Mouse (Mus musculus): Measurements from ENCODE around the gene Slit3. TPM values are rescaled to one million over a fixed set of nuclear protein-coding genes. Genes with fewer than 3 reads are reported as not detected.

Gene Slit3
- total RNA-seq, 2 experiments from 2014 or later = 56.7 to 60.0 TPM

DNA sequence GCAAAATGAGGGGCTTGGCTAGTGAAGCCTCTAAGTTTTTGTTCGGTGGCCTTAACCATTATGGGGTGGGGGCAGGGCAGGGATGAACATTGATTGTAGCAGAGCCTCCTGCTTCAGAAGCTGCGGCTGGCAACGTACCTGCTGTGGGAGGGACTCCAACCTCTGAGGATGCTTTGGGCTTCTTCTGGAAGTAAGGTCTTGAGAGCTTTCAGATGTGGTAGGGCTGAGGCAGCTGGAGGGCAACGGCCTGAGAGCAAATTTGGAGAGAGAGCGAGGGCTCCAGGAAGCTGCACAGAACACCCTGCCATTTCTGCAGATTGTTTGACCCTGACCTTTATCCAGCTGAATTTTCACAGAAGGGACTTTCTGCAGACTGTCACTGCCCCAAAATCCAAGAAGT, 203.4 kb downstream of the Slit3 start:
- no peak for TF ChIP-seq CTCF (IDR thresholded peaks at IDR 0.05)
- intact Hi-C loops (cut with DNase I) = no loop called here
- no peak for DNase-seq (ENCODE audit: extremely low spot score in 1 of 2, low spot score in 2 of 2)
- Histone ChIP-seq H3K27ac (no peak overlapping the region), H3K4me3 (no peak overlapping the region)

DNA sequence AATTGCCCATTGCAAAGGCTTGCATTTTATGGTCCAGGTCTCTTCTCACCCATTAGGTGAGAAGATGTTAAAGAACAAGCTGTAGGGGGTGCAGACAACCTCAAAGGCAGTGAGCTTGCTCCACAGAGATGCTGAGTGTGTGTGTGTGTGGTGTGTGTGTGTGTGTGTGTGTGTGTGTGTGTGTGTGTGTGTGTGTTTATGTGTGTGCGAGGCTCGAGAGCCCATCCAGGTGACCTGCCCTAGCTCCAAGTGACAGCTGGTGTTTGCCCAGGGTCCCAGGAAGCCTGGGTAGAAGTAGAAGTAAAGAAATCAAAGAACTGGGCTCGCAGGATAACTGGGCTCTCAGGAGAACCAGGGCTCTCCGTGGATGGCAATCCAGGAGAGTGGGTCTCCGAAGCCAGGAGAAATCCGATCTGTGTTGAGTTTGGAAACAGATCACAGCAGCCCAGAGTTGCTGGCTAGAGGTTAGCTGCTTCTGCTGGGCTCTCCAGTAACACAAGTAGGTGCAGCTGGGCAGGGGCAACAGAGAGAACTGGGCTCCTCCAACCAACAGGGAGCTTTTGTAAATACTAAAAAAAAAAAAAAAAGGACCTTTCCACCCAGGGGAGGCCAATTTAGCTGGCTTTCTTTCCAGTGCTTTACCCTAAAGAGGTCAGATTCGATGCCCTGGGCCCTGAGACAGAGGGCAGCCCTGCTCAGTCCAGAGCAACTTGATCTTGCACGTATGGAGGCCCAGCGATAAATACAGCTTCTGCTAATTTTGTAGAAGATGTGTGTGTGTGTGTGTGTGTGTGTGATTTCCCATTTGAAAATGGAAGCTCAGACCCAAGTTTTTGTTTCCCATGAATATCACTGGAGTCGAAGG, 204.3 kb downstream of the Slit3 start:
- no peak for TF ChIP-seq CTCF (IDR thresholded peaks at IDR 0.05)
- Histone ChIP-seq H3K27ac (no peak overlapping the region), H3K4me3 (no peak overlapping the region)
- no peak for DNase-seq (ENCODE audit: extremely low spot score in 1 of 2, low spot score in 2 of 2)
- intact Hi-C loops (cut with DNase I) = no loop called here

DNA sequence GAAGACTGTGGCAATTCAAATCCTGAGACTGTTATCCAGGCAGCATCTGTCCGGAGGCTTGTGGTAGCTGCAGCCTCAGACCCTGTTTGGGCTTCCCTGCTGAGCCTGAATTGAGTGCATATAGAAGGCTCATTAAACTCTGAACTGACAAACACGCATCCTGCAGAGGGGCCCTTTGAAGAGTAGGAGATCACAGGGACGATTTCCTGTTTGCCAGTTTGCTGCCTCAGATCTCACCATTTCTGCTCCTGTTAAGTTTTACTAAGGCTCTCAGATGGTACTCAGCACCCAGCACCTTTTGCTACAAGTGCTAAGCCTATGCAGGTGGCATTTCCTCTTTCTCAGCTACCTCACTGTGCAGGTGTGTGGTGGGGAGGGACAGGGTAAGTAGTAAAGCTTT, 205.3 kb downstream of the Slit3 start:
- no peak for TF ChIP-seq CTCF (IDR thresholded peaks at IDR 0.05)
- Histone ChIP-seq H3K27ac (no peak overlapping the region), H3K4me3 (no peak overlapping the region)
- intact Hi-C loops (cut with DNase I) = no loop called here
- DNase-seq (ENCODE audit: extremely low spot score in 1 of 2, low spot score in 2 of 2) = no peak

- no peak for DNase-seq (ENCODE audit: extremely low spot score in 1 of 2, low spot score in 2 of 2)
- intact Hi-C loops (cut with DNase I) = no loop called here
Measured at GRCm38 (mm10) chr11:35327899-35328298, 206.9 kb downstream of the Slit3 start.

DNA sequence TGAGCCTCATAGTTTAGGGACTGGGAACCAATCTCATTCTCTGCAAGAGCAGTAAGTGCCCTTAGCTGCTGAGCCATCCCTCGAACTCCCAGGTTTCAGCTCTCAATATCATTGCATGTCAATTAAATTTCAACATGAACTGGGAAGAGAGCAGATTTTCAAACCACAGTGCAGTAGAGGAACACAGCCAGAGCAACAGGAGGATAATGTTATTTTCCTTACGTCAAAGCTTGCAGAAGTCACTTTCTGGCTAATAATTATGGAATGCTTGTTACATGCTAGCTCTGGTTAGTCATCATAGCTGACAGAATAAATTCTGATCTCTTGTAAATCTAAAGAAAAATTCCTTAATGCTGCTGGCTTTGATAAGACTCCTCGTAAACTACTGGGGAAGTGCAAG, 210.5 kb downstream of the Slit3 start:
- no peak for DNase-seq (ENCODE audit: extremely low spot score in 1 of 2, low spot score in 2 of 2)
- intact Hi-C loops (cut with DNase I) = no loop called here
- H3K27ac ChIP-seq = no peak overlapping the region
- TF ChIP-seq CTCF (IDR thresholded peaks at IDR 0.05) = no peak
- no peak overlapping the region for H3K4me3 ChIP-seq

More at GRCm38 (mm10) chr11:35327899-35328298, 206.9 kb downstream of the Slit3 start:
- Histone ChIP-seq H3K27ac (no peak overlapping the region), H3K4me3 (no peak overlapping the region)
- no peak for TF ChIP-seq CTCF (IDR thresholded peaks at IDR 0.05)

DNA sequence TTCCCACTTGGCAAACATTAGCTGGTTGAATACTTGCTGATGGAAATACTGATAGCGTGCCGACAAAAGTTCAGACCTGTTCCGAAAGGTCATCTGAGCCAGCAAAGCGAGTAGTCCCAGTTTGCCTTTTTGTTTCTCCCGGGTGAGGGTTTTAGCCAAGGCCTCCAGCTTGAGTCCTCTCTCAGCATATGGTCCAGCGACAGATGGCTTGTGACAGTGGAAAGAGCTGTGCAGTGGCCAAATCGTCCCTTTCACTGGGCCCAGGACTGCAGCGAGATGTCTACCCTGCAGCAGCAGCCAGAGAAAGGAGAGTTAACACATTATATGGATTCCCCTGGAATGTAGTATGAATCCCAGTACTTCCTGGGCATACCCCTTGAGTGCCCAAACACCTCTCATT, 215.5 kb downstream of the Slit3 start:
- intact Hi-C loops (cut with DNase I) = loop anchor here (5.0 kb wide), 1 partner anchor 74 kb away; no protein-coding TSS in a partner anchor
- DNase-seq (ENCODE audit: extremely low spot score in 1 of 2, low spot score in 2 of 2) = no peak
- H3K4me3 ChIP-seq = no peak overlapping the region
- no peak for TF ChIP-seq CTCF (IDR thresholded peaks at IDR 0.05)
- no peak overlapping the region for H3K27ac ChIP-seq

DNA sequence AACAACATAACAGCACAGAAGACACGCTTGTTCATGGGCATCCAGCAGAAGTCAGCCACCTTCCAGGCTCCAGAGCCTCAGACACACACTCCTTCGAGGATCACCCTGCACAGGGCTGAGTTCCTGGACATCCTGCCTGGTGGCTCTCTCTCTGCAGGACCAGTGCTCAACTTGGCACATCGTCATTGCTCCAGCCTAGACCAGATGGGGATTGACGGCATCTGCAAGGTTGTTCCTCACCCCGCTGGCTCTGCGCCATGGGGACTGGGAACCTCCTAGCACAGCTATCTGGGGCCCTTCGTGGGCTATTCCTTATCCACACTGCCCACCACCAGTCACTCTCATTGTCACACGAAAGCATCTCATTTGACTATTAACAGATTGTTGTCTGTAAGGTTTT, 216.5 kb downstream of the Slit3 start:
- Histone ChIP-seq H3K4me3 (no peak overlapping the region), H3K27ac (no peak overlapping the region)
- no peak for TF ChIP-seq CTCF (IDR thresholded peaks at IDR 0.05)
- intact Hi-C loops (cut with DNase I) = loop anchor here (5.0 kb wide), 1 partner anchor 75 kb away; no protein-coding TSS in a partner anchor
- DNase-seq (ENCODE audit: extremely low spot score in 1 of 2, low spot score in 2 of 2) = no peak

DNA sequence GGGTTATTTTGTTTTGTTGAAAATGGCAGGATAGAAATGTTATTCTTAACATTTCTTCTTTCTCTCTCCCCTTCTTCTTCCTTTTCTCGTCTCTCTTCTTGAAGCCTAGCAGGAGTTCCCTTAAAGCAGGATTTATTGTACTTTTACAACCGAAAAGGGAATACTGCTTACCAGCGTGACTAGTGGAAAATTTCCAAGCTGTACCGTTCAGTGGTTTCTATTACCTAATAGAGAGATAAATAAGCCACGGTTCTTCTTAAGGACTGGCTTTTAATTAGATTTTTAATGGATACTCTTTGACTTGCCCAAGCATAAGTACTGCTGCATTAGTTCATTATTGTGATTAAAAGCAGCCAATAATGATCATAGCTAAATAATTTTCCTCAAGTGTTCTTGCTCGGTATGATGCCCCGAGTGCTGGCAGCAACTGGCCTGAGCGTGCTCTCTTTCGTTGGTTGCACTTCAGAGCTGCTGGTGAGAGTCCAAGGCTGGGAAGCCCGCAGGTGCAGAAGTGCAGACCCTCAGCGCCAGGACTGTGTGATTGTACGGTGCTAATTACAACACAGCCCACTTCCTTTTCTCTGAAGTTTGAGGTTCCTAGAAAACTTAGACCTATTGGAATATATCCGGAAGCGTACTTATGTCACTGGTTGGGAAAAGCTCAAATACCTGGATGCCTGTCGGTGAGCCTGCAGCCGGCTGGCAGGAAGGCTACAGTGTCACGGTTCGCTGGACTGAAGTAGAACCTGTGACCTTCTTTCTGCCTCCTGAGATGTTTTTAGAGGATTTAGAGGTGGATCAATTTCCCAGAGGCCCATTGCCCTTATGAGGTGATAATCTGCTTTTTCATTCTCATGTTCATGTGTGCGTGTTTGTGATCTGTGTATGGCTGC, 217.1 kb downstream of the Slit3 start:
- TF ChIP-seq CTCF (IDR thresholded peaks at IDR 0.05) = no peak
- no peak overlapping the region for H3K27ac ChIP-seq

DNA sequence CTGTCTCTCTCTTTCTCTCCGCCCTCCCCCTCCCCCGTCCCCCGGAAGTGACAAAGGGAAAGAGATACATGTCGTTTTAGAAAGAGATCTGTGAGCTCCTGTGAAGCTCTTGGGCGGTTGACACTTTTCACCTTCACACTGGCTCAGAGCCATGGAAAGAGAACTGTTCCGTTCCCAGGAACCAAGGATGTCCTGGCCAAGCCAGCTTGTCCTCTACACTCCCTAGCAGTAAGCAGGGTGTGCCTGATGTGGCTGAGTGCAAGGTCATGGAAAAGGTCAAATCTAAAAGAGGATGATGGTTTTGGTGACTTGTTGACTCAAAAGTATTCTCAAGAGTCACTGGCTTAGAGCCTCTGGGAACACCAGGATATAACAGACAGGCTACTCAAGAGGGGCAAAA, 219.7 kb downstream of the Slit3 start:
- no peak for TF ChIP-seq CTCF (IDR thresholded peaks at IDR 0.05)
- DNase-seq (ENCODE audit: extremely low spot score in 1 of 2, low spot score in 2 of 2) = no peak
- Histone ChIP-seq H3K4me3 (no peak overlapping the region), H3K27ac (no peak overlapping the region)
- intact Hi-C loops (cut with DNase I) = no loop called here

More for the DNA sequence above, 217.1 kb downstream of the Slit3 start:
- intact Hi-C loops (cut with DNase I) = loop anchor here (5.0 kb wide), 1 partner anchor 76 kb away; no protein-coding TSS in a partner anchor
- no peak overlapping the region for H3K4me3 ChIP-seq
- DNase-seq (ENCODE audit: extremely low spot score in 1 of 2, low spot score in 2 of 2) = no peak

DNA sequence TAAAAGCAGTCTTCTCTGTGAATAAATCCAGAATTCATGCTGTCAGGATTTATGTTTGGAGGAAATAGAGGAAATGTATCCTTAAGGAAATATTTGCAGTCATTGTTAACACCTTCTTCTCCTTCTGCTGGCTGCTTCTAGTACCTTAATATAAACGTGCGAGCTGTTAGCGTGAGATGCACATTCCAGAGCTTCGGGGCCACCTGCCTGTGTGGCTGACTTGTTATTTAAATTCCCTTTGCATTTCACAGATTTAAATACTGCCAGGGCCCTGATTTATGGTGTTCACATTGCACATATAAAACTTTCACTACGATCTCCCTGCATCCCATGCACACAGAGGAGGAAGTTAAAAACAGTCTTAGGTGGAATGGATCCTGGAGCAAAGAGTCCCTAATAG, 221.5 kb downstream of the Slit3 start:
- intact Hi-C loops (cut with DNase I) = no loop called here
- no peak for DNase-seq (ENCODE audit: extremely low spot score in 1 of 2, low spot score in 2 of 2)

DNA sequence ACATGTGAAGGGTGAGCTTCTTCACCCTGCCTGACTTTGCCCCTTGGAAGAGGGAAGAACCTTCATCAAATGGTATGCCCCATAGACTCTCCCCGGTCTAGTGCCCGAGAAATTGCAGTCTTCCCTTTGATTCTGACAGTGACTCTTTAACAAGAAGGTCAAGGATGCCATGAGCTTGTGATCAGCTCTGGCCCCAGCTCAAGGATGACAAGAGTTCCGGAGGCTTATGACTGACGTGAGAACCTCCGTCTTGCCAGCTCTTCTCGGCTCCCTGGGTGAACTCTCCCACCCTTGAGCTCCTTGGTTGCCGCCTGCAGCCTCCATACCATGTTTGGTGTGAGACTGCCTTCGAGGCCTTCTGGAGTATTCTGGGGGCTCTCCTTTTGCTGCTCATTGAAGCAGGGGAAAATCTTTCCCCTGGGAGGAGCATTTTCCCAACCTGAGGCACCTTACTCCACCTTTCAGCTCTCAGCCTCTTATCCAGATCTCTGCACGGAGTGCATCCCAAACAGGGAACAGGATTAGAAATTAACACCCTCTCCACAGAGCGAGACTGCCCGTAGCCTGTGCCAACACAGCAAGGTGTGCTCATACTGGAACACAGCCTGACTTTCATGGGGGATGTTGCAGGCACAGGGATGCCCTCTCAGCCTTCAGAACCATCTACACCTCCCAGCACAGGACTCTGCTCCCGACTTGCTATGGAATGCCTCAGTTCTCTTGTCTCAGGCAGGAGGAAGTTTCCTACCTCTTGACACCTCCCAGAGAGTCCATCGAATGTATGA, 224.9 kb downstream of the Slit3 start:
- TF ChIP-seq CTCF (IDR thresholded peaks at IDR 0.05) = no peak
- intact Hi-C loops (cut with DNase I) = no loop called here
- DNase-seq (ENCODE audit: extremely low spot score in 1 of 2, low spot score in 2 of 2) = no peak
- Histone ChIP-seq H3K4me3 (no peak overlapping the region), H3K27ac (no peak overlapping the region)

More for the DNA sequence above, 221.5 kb downstream of the Slit3 start:
- Histone ChIP-seq H3K4me3 (no peak overlapping the region), H3K27ac (no peak overlapping the region)
- no peak for TF ChIP-seq CTCF (IDR thresholded peaks at IDR 0.05)
